9 mouse cellular contexts compared by ENCODE assay signal in the genomic region with DNA sequence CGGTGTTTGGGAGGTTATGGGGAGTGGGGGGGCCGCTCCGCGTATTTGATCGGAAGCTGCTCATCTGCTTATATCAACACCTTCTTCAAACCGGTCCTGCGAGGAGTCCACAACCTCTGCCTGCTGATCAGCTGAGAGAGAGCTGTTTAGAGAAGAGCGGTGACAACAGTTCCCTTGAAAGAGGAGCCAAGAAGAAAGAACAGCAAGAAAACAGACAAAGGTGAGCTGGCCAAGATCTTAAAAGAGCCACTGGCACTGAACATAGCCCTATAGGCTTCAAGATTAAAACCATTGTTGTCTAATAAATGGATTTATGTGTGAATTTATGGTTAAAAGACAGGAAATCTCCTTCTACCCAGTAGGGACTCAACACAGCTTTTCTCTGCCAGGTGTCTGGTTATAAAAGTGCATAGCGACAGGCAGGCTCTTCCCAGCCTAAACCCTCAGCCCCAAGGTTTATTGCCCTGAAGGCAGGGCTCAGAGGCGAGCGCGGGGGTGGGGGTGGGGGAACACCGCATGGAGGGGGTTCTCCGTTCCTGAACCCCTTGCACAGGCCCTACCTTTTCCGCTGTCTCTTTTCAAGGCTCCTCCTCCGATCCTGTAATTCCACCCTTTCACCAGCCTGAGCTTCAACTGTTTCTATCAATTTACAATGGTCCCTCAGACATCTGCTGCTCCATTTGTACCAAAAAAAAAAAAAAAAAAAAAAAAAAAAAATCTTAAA.
DNase-seq lines count a peak whose midpoint lies in the region; ATAC-seq and TF ChIP-seq lines count a peak whose summit lies in the region.
"Had no signal": no experiment of that assay in that cellular context is flagged by ENCODE, and none has a peak within 500 bp of the region (broad histone marks: within the 10 kb centered on the region; RNA-seq: fewer than 3 reads in every experiment).

No protein-coding gene starts in this region.

- TF ChIP-seq CTCF in thymus, adult 2 months (IDR thresholded peaks at IDR 0.05; ENCODE audit: borderline replicate concordance, control insufficient read depth, extremely low read depth, insufficient read depth, low read length, poor library complexity): no peak

- no peaks in the 10 kb centered on the region for H3K9me3 ChIP-seq in forebrain, embryonic 15.5 days
- no peaks in the 10 kb centered on the region for H3K9me3 ChIP-seq in forebrain, embryonic 10.5 days
- H3K9me3 ChIP-seq in lung, embryonic 15.5 days: no peaks in the 10 kb centered on the region
- H3K9me3 ChIP-seq in intestine, embryonic 15.5 days: no peaks in the 10 kb centered on the region
- no peaks in the 10 kb centered on the region for H3K9me3 ChIP-seq in neural tube, embryonic 14.5 days (ENCODE audit: control insufficient read depth, low read length)

- no peak for TF ChIP-seq POLR2A in thymus, adult 2 months (IDR thresholded peaks at IDR 0.05; ENCODE audit: control insufficient read depth, extremely low read depth, insufficient read depth, low read length, poor library complexity)

- ATAC-seq in forebrain, embryonic 15.5 days (replicated peaks): peak; percentile 55; the same call in 1 of the 2 replicates
- no peak for ATAC-seq in lung, embryonic 15.5 days (ENCODE audit: borderline replicate concordance, extremely low read depth, low FRiP score, low TSS enrichment)
- peak; percentile 63 for ATAC-seq in intestine, embryonic 15.5 days
- ATAC-seq in neural tube, embryonic 14.5 days (ENCODE audit: low read depth): peak; percentile 58

- H3K4me1 ChIP-seq in forebrain, embryonic 15.5 days: 0 out of 2 replicates have a peak, but pooled peaks cover 2% of the 10 kb centered on the region
- peaks cover 8% of the 10 kb centered on the region; the same call in 1 of the 2 replicates for H3K4me1 ChIP-seq in forebrain, embryonic 10.5 days
- H3K4me1 ChIP-seq in lung, embryonic 15.5 days: peaks cover 10% of the 10 kb centered on the region
- H3K4me1 ChIP-seq in intestine, embryonic 15.5 days (replicated peaks): 0 out of 2 replicates have a peak, but pooled peaks cover 4% of the 10 kb centered on the region
- no peaks in the 10 kb centered on the region for H3K4me1 ChIP-seq in neural tube, embryonic 14.5 days (ENCODE audit: control insufficient read depth, insufficient read depth, low read length)
- no peaks in the 10 kb centered on the region for H3K4me1 ChIP-seq in thymus, adult 2 months (replicated peaks; ENCODE audit: control insufficient read depth, insufficient read depth, low read length)

- no peaks in the 10 kb centered on the region for H3K36me3 ChIP-seq in forebrain, embryonic 15.5 days
- H3K36me3 ChIP-seq in forebrain, embryonic 10.5 days (replicated peaks): no peaks in the 10 kb centered on the region
- no peaks in the 10 kb centered on the region for H3K36me3 ChIP-seq in lung, embryonic 15.5 days
- no peaks in the 10 kb centered on the region for H3K36me3 ChIP-seq in intestine, embryonic 15.5 days
- H3K36me3 ChIP-seq in neural tube, embryonic 14.5 days (ENCODE audit: control insufficient read depth, insufficient read depth, low read length): no peaks in the 10 kb centered on the region
- H3K36me3 ChIP-seq in thymus, adult 2 months (ENCODE audit: control insufficient read depth, insufficient read depth, low read length): no peaks in the 10 kb centered on the region

- H3K9ac ChIP-seq in forebrain, embryonic 15.5 days (replicated peaks): no peak overlapping the region
- H3K9ac ChIP-seq in lung, embryonic 15.5 days: no peak overlapping the region
- H3K9ac ChIP-seq in intestine, embryonic 15.5 days: no peak overlapping the region
- H3K9ac ChIP-seq in neural tube, embryonic 14.5 days (replicated peaks; ENCODE audit: low read depth, low read length): no peak overlapping the region

- no peak overlapping the region for H3K4me3 ChIP-seq in forebrain, embryonic 15.5 days
- H3K4me3 ChIP-seq in forebrain, embryonic 10.5 days: no peak overlapping the region
- no peak overlapping the region for H3K4me3 ChIP-seq in lung, embryonic 15.5 days
- H3K4me3 ChIP-seq in intestine, embryonic 15.5 days (replicated peaks): no peak overlapping the region
- H3K4me3 ChIP-seq in neural tube, embryonic 14.5 days (ENCODE audit: low read depth, low read length): no peak overlapping the region
- no peak overlapping the region for H3K4me3 ChIP-seq in thymus, adult 2 months (ENCODE audit: control insufficient read depth, insufficient read depth, low read length)
- H3K4me3 ChIP-seq: megakaryocyte, embryonic 14.5 days had no signal

- DNase-seq in forebrain, embryonic 10.5 days (ENCODE audit: extremely low spot score, low spot score): no peak
- DNase-seq in lung, postnatal 10 days: no peak
- no peak for DNase-seq in thymus, adult 2 months
- DNase-seq in left cerebral cortex, adult 11 months (ENCODE audit: low spot score): no peak

- H3K27me3 ChIP-seq in forebrain, embryonic 15.5 days: no peaks in the 10 kb centered on the region
- H3K27me3 ChIP-seq in forebrain, embryonic 10.5 days (ENCODE audit: poor library complexity, severe bottlenecking): no peaks in the 10 kb centered on the region
- H3K27me3 ChIP-seq in lung, embryonic 15.5 days: no peaks in the 10 kb centered on the region
- H3K27me3 ChIP-seq in intestine, embryonic 15.5 days (replicated peaks): no peaks in the 10 kb centered on the region
- H3K27me3 ChIP-seq in neural tube, embryonic 14.5 days (ENCODE audit: control insufficient read depth, insufficient read depth, low read length): no peaks in the 10 kb centered on the region
- no peaks in the 10 kb centered on the region for H3K27me3 ChIP-seq in thymus, adult 2 months (ENCODE audit: control insufficient read depth, insufficient read depth, low read length)

- H3K4me2 ChIP-seq in forebrain, embryonic 15.5 days (replicated peaks): no peak overlapping the region
- H3K4me2 ChIP-seq in lung, embryonic 15.5 days: peak overlapping the region; percentile 20; the same call in 1 of the 2 replicates
- peak overlapping the region; percentile 46 for H3K4me2 ChIP-seq in intestine, embryonic 15.5 days (replicated peaks)
- H3K4me2 ChIP-seq in neural tube, embryonic 14.5 days (ENCODE audit: low read depth, low read length): 0 out of 2 replicates have a peak overlapping the region, but pooled peaks have one; percentile 6

- 58% methylated on average over 16 of the region's 16 CpGs for WGBS in forebrain, embryonic 15.5 days
- WGBS in forebrain, embryonic 10.5 days: 65% methylated on average over 16 of the region's 16 CpGs
- 50% methylated on average over 16 of the region's 16 CpGs for WGBS in lung, embryonic 15.5 days
- 38% methylated on average over 16 of the region's 16 CpGs for WGBS in intestine, embryonic 15.5 days
- WGBS in neural tube, embryonic 14.5 days: 37% methylated on average over 16 of the region's 16 CpGs
- WGBS in thymus, adult 2 months: 86% methylated on average over 16 of the region's 16 CpGs

- no peak overlapping the region for H3K27ac ChIP-seq in forebrain, embryonic 15.5 days (replicated peaks)
- H3K27ac ChIP-seq in forebrain, embryonic 10.5 days: no peak overlapping the region
- H3K27ac ChIP-seq in lung, embryonic 15.5 days: no peak overlapping the region
- H3K27ac ChIP-seq in intestine, embryonic 15.5 days: no peak overlapping the region
- no peak overlapping the region for H3K27ac ChIP-seq in neural tube, embryonic 14.5 days (ENCODE audit: low read depth, low read length)
- no peak overlapping the region for H3K27ac ChIP-seq in thymus, adult 2 months (ENCODE audit: control insufficient read depth, insufficient read depth, low read length)
